Mouse (Mus musculus) limb, embryonic 11.5 days (tissue): Measurements from ENCODE around the gene Vax2. TPM values are rescaled to one million over a fixed set of nuclear protein-coding genes. Genes with fewer than 3 reads are reported as not detected.

Experiments
- ATAC-seq: fragments of 200-750 bp; cut with Nextera tagmentation; 2 replicates; pipeline ENCODE4 v1.8.0; 2017; ENCODE audit warnings: low read depth; ENCODE audit not compliant: insufficient number of reproducible peaks, low FRiP score, low TSS enrichment
- DNase-seq: peaks from one replicate; pipeline ENCODE4 v3.0.0-alpha.2; 2015; ENCODE audit warnings: low spot score
- H3K27ac ChIP-seq: fragments of 300-500 bp; sonication (generic); replicated peaks from 2 replicates; pipeline ENCODE4 v1.5.1; 2014; ENCODE audit warnings: low read depth, mild to moderate bottlenecking, low read length
- H3K27me3 ChIP-seq: fragments of 300-500 bp; sonication (generic); 2 replicates; pipeline ENCODE4 v1.6.1; 2014; ENCODE audit warnings: mild to moderate bottlenecking, low read length, mixed read lengths; ENCODE audit not compliant: control insufficient read depth, insufficient read depth
- H3K36me3 ChIP-seq: fragments of 300-500 bp; sonication (generic); 2 replicates; pipeline ENCODE4 v1.6.1; 2014; ENCODE audit warnings: mild to moderate bottlenecking, low read length, moderate library complexity, mixed read lengths; ENCODE audit not compliant: control insufficient read depth, insufficient read depth
- H3K4me1 ChIP-seq: fragments of 300-500 bp; sonication (generic); 2 replicates; pipeline ENCODE4 v1.6.1; 2014; ENCODE audit warnings: low read length, mixed read lengths; ENCODE audit not compliant: control insufficient read depth, insufficient read depth
- H3K4me2 ChIP-seq: fragments of 300-500 bp; sonication (generic); 2 replicates; pipeline ENCODE4 v1.6.1; 2014; ENCODE audit warnings: low read depth, mild to moderate bottlenecking, moderate library complexity; ENCODE audit not compliant: severe bottlenecking
- H3K4me3 ChIP-seq: fragments of 300-500 bp; sonication (generic); 2 replicates; pipeline ENCODE4 v1.5.1; 2014; ENCODE audit warnings: low read depth, low read length
- H3K9ac ChIP-seq: fragments of 300-500 bp; sonication (generic); 2 replicates; pipeline ENCODE4 v1.6.1; 2014; ENCODE audit warnings: mild to moderate bottlenecking, low read length
- H3K9me3 ChIP-seq: fragments of 300-500 bp; sonication (generic); 2 replicates; pipeline ENCODE4 v1.6.1; 2016; ENCODE audit warnings: low read length; ENCODE audit not compliant: control insufficient read depth
- WGBS: fragments of 180-500 bp; shearing (Covaris S2); extraction: QIAGEN DNeasy Blood & Tissue Kit; methylation state at CpG from one replicate; pipeline ENCODE4 v1.1.7; 2014; 5-methylcytosine and 5-hydroxymethylcytosine counted together
- polyA plus RNA-seq: library from polyadenylated mRNA; unstranded; fragments of >200 nt; fragmentation: Nextera tagmentation; extraction: Ambion mirVana; gene quantifications from 2 replicates; pipeline ENCODE4 v1.2.1, GENCODE M21; 2014

Vax2 gene
- polyA plus RNA-seq, 1 experiment from 2014 or later = 1.5 TPM

DNA sequence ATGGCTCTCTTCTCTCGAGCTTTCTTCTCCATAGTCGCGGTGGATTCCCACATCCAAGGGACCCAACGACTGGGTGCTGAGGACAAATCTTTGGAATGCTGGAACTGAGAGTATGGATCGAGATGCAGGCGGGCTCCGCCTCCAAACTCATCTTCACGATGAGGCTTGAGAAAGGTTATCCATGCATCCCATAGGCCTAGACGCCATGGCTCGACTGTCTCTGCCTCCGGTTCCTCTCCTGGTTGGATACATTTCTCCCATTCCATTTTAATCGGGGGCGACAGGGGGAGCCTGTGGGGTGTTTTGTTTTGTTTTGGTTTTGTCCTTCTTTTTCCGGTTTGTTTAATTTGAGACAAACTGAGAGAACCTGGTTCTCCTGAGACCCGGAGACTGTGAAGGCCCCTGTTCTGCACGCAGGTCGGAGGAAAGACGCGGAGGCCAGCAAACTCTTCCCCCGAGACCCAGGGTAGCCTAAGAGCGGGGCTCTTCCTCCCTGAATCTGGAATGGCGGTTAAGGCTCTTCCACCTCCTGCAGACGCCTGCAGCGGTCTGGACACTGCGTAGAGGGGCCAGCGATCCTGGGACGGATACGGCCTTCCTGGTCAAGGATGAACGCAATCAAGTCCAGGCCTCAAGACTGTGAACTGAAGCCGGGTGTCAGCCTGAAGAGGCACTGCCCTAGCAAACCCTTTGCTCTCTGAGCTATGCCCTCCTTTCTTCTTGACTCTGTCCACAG lies 4.6 kb downstream of the Vax2 start:
- Histone ChIP-seq H3K4me2 (no peak overlapping the region), H3K36me3 (no peaks in the 10 kb centered on the region), H3K4me3 (0 out of 2 replicates have a peak overlapping the region, but pooled peaks have one; percentile 9), H3K4me1 (peaks cover 5% of the 10 kb centered on the region; the same call in 1 of the 2 replicates), H3K9ac (no peak overlapping the region), H3K9me3 (no peaks in the 10 kb centered on the region), H3K27me3 (peaks cover 83% of the 10 kb centered on the region), H3K27ac (no peak overlapping the region)
- 1% methylated on average over 30 of the region's 30 CpGs for WGBS
- ATAC-seq (no peak), DNase-seq (peak; percentile 68)

DNA sequence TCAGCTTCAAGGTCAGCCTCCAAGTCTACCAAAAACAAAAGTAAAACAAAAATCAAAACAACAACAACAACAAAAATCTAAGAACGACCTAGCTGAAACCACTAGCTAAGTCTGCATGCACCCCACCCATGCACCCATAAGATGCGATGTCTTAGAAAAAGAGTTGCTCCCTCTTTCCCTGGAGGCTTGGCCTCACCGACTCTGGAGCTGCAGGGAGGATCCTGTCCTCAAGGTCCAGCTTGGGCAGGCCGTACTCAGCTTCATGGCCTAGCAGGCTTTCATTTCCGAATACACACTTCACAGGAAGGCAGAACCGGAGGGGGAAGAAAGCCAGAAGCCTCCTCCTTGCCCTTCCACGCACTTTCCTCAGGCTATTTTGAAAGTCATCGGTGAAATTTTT lies 6.0 kb downstream of the Vax2 start:
- Histone ChIP-seq H3K27ac (no peak overlapping the region), H3K36me3 (no peaks in the 10 kb centered on the region), H3K4me2 (no peak overlapping the region), H3K4me1 (no peaks in the 10 kb centered on the region), H3K9ac (no peak overlapping the region), H3K4me3 (no peak overlapping the region), H3K9me3 (no peaks in the 10 kb centered on the region), H3K27me3 (peaks cover 79% of the 10 kb centered on the region)
- ATAC-seq (no peak), DNase-seq (no peak)
- WGBS = 5% methylated on average over 8 of the region's 8 CpGs

DNA sequence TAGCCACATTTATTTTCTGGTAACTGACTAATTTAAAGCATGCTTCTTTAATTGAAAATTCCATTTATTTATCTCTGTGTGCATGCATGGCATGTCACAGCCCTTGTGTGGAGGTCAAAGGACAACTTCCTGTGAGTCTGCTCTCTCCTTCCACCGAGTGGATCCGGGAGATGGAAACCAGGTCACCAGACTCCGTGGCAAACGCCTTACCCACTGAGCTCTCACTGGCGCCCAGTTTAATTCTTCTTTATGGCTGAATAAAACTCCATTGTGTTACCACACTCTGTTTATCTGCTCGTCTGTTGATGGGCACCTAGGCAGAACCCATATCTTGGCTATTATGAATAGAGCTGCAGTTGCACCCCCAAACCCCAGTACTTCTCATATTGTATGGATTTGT lies 11.5 kb downstream of the Vax2 start:
- no peak overlapping the region for H3K9ac ChIP-seq
- WGBS = 12% methylated on average over 6 of the region's 6 CpGs
- H3K4me1 ChIP-seq = no peaks in the 10 kb centered on the region
- ATAC-seq (no peak), DNase-seq (no peak)
- H3K4me3 ChIP-seq = no peak overlapping the region
- no peak overlapping the region for H3K27ac ChIP-seq
- no peaks in the 10 kb centered on the region for H3K9me3 ChIP-seq
- peaks cover 34% of the 10 kb centered on the region for H3K27me3 ChIP-seq
- H3K4me2 ChIP-seq = no peak overlapping the region
- no peaks in the 10 kb centered on the region for H3K36me3 ChIP-seq

DNA sequence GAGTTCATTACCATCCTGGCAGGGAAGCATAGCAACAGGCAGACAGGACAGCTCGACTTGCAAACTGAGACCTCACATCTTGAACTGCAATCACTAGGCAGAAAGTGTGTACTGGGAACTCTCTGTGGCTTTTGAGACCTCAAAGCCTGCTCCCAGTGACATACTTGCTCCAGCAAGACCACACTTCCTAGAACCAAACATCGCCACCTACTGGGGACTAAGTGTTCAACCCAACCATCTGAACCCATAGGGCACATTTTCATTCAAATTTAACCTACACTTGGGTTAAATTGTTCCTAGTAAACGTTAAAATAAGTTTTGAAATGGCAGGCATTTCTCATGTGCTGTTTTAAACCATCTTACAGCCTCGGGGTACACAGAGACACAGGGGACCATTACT lies 16.1 kb downstream of the Vax2 start:
- 39% methylated on average over 4 of the region's 4 CpGs for WGBS
- no peaks in the 10 kb centered on the region for H3K9me3 ChIP-seq
- DNase-seq = no peak

DNA sequence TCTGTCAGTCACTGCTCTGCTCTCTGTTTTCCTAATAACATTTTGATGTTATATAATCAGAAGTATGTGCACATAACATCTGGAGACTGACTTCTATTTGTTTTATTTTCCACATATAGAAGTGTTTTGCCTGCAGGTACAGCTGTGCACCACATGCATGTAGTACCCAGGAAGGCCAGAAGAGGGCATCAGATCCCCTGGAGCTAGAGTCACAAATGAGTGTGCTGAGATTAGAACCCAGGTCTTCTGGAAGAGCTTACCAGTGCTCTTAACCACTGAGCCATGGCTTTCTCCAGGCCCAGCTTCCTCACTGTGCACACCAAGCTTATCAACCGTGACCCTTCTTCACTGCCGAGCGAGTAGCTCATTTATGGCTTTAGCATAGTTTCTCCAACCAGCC lies 17.4 kb downstream of the Vax2 start:
- Histone ChIP-seq H3K9ac (no peak overlapping the region), H3K36me3 (no peaks in the 10 kb centered on the region), H3K9me3 (no peaks in the 10 kb centered on the region), H3K27ac (no peak overlapping the region), H3K4me2 (no peak overlapping the region), H3K27me3 (no peaks in the 10 kb centered on the region), H3K4me1 (no peaks in the 10 kb centered on the region), H3K4me3 (no peak overlapping the region)
- ATAC-seq (no peak), DNase-seq (peak; percentile 67)
- 86% methylated on average over 3 of the region's 3 CpGs for WGBS

More for the DNA sequence above, 16.1 kb downstream of the Vax2 start:
- ATAC-seq = no peak
- no peak overlapping the region for H3K9ac ChIP-seq
- no peaks in the 10 kb centered on the region for H3K36me3 ChIP-seq
- no peaks in the 10 kb centered on the region for H3K4me1 ChIP-seq
- peaks cover 2% of the 10 kb centered on the region for H3K27me3 ChIP-seq
- H3K27ac ChIP-seq = no peak overlapping the region
- no peak overlapping the region for H3K4me3 ChIP-seq
- no peak overlapping the region for H3K4me2 ChIP-seq

DNA sequence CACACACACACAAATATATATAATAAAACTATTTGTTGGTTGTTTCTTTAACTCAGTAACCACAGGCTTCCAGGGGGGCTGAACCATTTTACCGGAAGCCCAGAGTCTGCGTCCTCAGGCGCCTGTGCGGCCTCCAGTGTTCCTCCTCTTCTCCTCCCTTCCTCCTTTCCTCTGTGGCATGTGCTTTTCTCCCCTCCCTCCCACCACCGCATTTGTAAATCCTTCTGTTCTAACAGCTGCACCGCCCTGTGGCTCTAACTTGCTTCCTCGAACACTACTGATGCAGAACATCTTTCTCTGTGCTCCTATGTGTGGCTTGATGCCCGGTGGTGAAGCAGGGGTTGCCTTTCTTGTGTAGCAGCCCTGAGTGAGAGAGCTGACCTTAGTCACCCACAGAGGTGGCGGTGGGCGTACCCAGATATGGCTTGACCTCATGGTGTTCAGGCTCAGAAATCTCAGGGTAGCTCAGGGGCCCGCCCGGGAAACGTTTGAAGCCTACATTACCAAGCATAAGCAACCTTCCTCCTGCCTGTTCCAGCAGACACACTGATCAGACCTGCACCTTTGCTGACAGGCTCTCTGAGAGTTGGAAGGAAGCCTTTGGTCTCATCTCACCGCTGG lies 18.4 kb downstream of the Vax2 start:
- H3K9ac ChIP-seq = no peak overlapping the region
- WGBS = 68% methylated on average over 14 of the region's 14 CpGs
- no peaks in the 10 kb centered on the region for H3K36me3 ChIP-seq
- no peaks in the 10 kb centered on the region for H3K9me3 ChIP-seq
- no peaks in the 10 kb centered on the region for H3K27me3 ChIP-seq
- no peak overlapping the region for H3K4me2 ChIP-seq
- no peak overlapping the region for H3K4me3 ChIP-seq
- H3K27ac ChIP-seq = no peak overlapping the region
- H3K4me1 ChIP-seq = no peaks in the 10 kb centered on the region
- DNase-seq = no peak
- no peak for ATAC-seq

DNA sequence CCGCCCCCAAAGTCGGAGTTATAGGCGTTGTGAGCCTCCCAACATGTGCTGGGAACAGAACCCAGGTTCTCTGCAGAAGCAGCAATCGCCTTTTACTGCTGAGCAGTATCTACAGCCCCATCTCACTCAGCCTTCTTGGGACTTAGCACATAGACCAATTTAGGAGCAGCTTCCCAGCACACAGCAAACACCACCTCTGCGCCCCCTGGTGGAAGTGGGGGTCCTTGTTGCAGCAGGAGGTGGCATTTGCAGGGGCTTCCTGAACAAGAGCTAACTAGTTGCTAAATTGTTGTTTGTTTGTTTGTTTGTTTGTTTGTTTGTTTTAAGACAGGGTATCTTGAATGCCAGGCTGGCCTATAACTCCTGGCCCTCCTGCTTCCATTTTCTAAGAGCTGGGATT lies 20.1 kb downstream of the Vax2 start:
- H3K27ac ChIP-seq = no peak overlapping the region
- ATAC-seq = no peak
- no peak overlapping the region for H3K4me2 ChIP-seq
- H3K9ac ChIP-seq = no peak overlapping the region
- H3K4me3 ChIP-seq = no peak overlapping the region
- no peaks in the 10 kb centered on the region for H3K4me1 ChIP-seq
- no peaks in the 10 kb centered on the region for H3K9me3 ChIP-seq
- peak; percentile 89 for DNase-seq
- H3K36me3 ChIP-seq = no peaks in the 10 kb centered on the region
- no peaks in the 10 kb centered on the region for H3K27me3 ChIP-seq
- 23% methylated on average over 5 of the region's 5 CpGs for WGBS

DNA sequence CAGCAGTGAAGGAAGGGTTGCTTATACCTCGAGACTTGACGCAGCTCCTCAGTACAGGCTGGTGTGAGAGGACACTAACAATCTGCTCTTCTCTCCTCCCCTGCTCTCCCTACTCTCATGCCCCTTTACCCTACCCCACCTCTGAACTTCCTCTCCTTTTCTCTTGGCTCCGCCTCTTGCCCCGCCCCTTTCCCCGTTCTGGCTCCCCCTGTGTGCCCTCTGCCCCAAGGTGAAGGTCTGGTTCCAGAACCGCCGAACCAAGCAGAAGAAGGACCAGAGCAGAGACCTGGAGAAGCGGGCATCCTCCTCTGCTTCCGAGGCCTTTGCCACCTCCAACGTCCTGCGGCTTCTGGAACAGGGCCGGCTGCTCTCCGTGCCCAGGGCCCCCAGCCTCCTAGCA lies 26.2 kb downstream of the Vax2 start:
- ATAC-seq = no peak
- WGBS = 24% methylated on average over 13 of the region's 13 CpGs

More for the DNA sequence above, 26.2 kb downstream of the Vax2 start:
- H3K4me2 ChIP-seq = no peak overlapping the region
- no peak overlapping the region for H3K27ac ChIP-seq
- no peaks in the 10 kb centered on the region for H3K27me3 ChIP-seq
- no peak overlapping the region for H3K9ac ChIP-seq
- no peaks in the 10 kb centered on the region for H3K36me3 ChIP-seq
- H3K4me3 ChIP-seq = no peak overlapping the region
- no peaks in the 10 kb centered on the region for H3K9me3 ChIP-seq
- no peak for DNase-seq
- no peaks in the 10 kb centered on the region for H3K4me1 ChIP-seq
